Mouse (Mus musculus) effector memory CD4-positive, alpha-beta T cell, adult 7 months (primary cell): Measurements from ENCODE around the gene Gm13119. TPM values are rescaled to one million over a fixed set of nuclear protein-coding genes. Genes with fewer than 3 reads are reported as not detected.

Experiments
- polyA plus RNA-seq: library from polyadenylated mRNA; unstranded; fragments of 100-300 nt; shearing (Covaris generic); gene quantifications from one replicate; pipeline ENCODE4 v1.2.1, GENCODE M21; 2017

Gm13119 gene
- 0.21 TPM for polyA plus RNA-seq

GRCm38 (mm10) chr4:144357642-144358041, at the start of gene Gm13119:
Gm13119 (plus strand) TSS chr4:144357942.

GRCm38 (mm10) chr4:144329949-144330348, 27.8 kb upstream of the Gm13119 start, which contains the start of gene Gm13128:
Gm13128 (plus strand) TSS chr4:144330249.

GRCm38 (mm10) chr4:144377911-144378310, 20.2 kb downstream of the Gm13119 start, which contains the start of gene Pramef20:
Pramef20 (minus strand) TSS chr4:144377933.

GRCm38 (mm10) chr4:144408290-144408689, 50.5 kb downstream of the Gm13119 start, which contains the start of gene Pramef12:
Pramef12 (minus strand) TSS chr4:144408464.

Other genes starting within 250 kb of the Gm13119 start
- not detected for gene Oog3, start 195.3 kb upstream of the Gm13119 start, polyA plus RNA-seq
- not detected for gene Oog2, start 167.2 kb upstream of the Gm13119 start, polyA plus RNA-seq
- 0.29 TPM for gene C87977, start 144.6 kb upstream of the Gm13119 start, polyA plus RNA-seq
- gene Pramel5, start 77.5 kb upstream of the Gm13119 start, polyA plus RNA-seq = not detected
- not detected for gene Gm13128, start 27.7 kb upstream of the Gm13119 start, polyA plus RNA-seq
- gene Pramef20, start 20.0 kb downstream of the Gm13119 start, polyA plus RNA-seq = not detected
- gene Pramef12, start 50.5 kb downstream of the Gm13119 start, polyA plus RNA-seq = not detected
- not detected for gene 1700012P22Rik, start 80.8 kb downstream of the Gm13119 start, polyA plus RNA-seq
- gene Gm9944, start 95.4 kb downstream of the Gm13119 start, polyA plus RNA-seq = not detected
- gene Aadacl3, start 105.8 kb downstream of the Gm13119 start, polyA plus RNA-seq = not detected
- gene 9430007A20Rik, start 161.9 kb downstream of the Gm13119 start, polyA plus RNA-seq = not detected
- gene Gm13124, start 207.2 kb downstream of the Gm13119 start, polyA plus RNA-seq = not detected